In genomic region chr2:52571339-52571968, GRCm38 (mm10) we compare ENCODE assay signal across 13 mouse cellular contexts.
DNase-seq lines count a peak whose midpoint lies in the region; ATAC-seq and TF ChIP-seq lines count a peak whose summit lies in the region.
"Had no signal": no experiment of that assay in that cellular context is flagged by ENCODE, and none has a peak within 500 bp of the region (broad histone marks: within the 10 kb centered on the region; RNA-seq: fewer than 3 reads in every experiment).

No protein-coding gene starts in this region.

- DNase-seq in CD4-positive helper T cell, adult 2 months (ENCODE audit: low read depth, low spot score): peak; percentile 74
- DNase-seq in ES-E14 (ENCODE audit: low read depth, low spot score): no peak
- DNase-seq in heart, postnatal 4 days: peak; percentile 33
- no peak for DNase-seq in retina, postnatal 1 day
- DNase-seq in left cerebral cortex, adult 18-20 months (ENCODE audit: low spot score in 2 of 2): no peak
- DNase-seq in cerebellum, postnatal 4 days (ENCODE audit: low spot score in 2 of 2): no peak
- DNase-seq: right cerebral cortex, postnatal 14 days had no signal

- H3K4me1 ChIP-seq in ES-E14 (ENCODE audit: control insufficient read depth in 2 of 2, insufficient read depth in 2 of 2, low read length in 2 of 2, poor library complexity in 1 of 2): no peaks in the 10 kb centered on the region
- H3K4me1 ChIP-seq in kidney, embryonic 16.5 days (ENCODE audit: insufficient read depth, low read length): peaks cover 3% of the 10 kb centered on the region; the same call in 1 of the 2 replicates
- H3K4me1 ChIP-seq: embryonic facial prominence, embryonic 15.5 days had no signal

- no peak overlapping the region for H3K27ac ChIP-seq in ES-E14 (ENCODE audit: insufficient read depth, low read depth, low read length, poor library complexity, severe bottlenecking)
- H3K27ac ChIP-seq in kidney, embryonic 16.5 days (ENCODE audit: low read length): no peak overlapping the region
- H3K27ac ChIP-seq: embryonic facial prominence, embryonic 15.5 days; lung, embryonic 15.5 days had no signal

- in situ Hi-C loops in ES-E14 (cut with MboI; ENCODE audit: low sequenced_read_pairs in 2 of 2, unreplicated experiment in 2 of 2): no loop called here

- no peaks in the 10 kb centered on the region for H3K27me3 ChIP-seq in kidney, embryonic 16.5 days (ENCODE audit: insufficient read depth, low read length)
- H3K27me3 ChIP-seq: embryonic facial prominence, embryonic 15.5 days; lung, embryonic 15.5 days; Patski had no signal

- H3K9ac ChIP-seq in ES-E14 (ENCODE audit: insufficient read depth, low read depth, low read length, poor library complexity, severe bottlenecking): no peak overlapping the region
- H3K9ac ChIP-seq in kidney, embryonic 16.5 days (replicated peaks; ENCODE audit: low read length): no peak overlapping the region
- H3K9ac ChIP-seq: embryonic facial prominence, embryonic 15.5 days; lung, embryonic 15.5 days had no signal

- no peak overlapping the region for H3K4me2 ChIP-seq in kidney, embryonic 16.5 days (replicated peaks; ENCODE audit: low read depth, low read length)
- H3K4me2 ChIP-seq: embryonic facial prominence, embryonic 15.5 days; lung, embryonic 15.5 days had no signal

- peak; percentile 47 for ATAC-seq in monocyte, adult 5-6 weeks (replicated peaks; ENCODE audit: insufficient number of reproducible peaks, low FRiP score, low TSS enrichment, poor library complexity, severe bottlenecking)
- ATAC-seq in kidney, embryonic 16.5 days (ENCODE audit: low FRiP score, low TSS enrichment): no peak
- ATAC-seq: hindbrain, embryonic 16.5 days; Patski had no signal

- WGBS in kidney, embryonic 16.5 days: 39% methylated on average over 13 of the region's 13 CpGs

- no peak overlapping the region for H3K4me3 ChIP-seq in ES-E14 (ENCODE audit: insufficient read depth in 1 of 2, low read depth in 1 of 2, low read length in 2 of 2, poor library complexity in 1 of 2, severe bottlenecking in 1 of 2)
- H3K4me3 ChIP-seq in kidney, embryonic 16.5 days (ENCODE audit: low read length): no peak overlapping the region
- H3K4me3 ChIP-seq: embryonic facial prominence, embryonic 15.5 days; lung, embryonic 15.5 days had no signal

- H3K36me3 ChIP-seq in ES-E14 (ENCODE audit: control insufficient read depth, insufficient read depth, low read length, poor library complexity, severe bottlenecking): no peaks in the 10 kb centered on the region
- H3K36me3 ChIP-seq in kidney, embryonic 16.5 days (ENCODE audit: insufficient read depth, low read length): no peaks in the 10 kb centered on the region
- H3K36me3 ChIP-seq: embryonic facial prominence, embryonic 15.5 days; lung, embryonic 15.5 days had no signal

- no peaks in the 10 kb centered on the region for H3K9me3 ChIP-seq in ES-E14 (ENCODE audit: control insufficient read depth, insufficient read depth, low read depth, low read length)
- no peaks in the 10 kb centered on the region for H3K9me3 ChIP-seq in kidney, embryonic 16.5 days (ENCODE audit: low read length)
- H3K9me3 ChIP-seq: embryonic facial prominence, embryonic 15.5 days; lung, embryonic 15.5 days had no signal

TF ChIP-seq in ES-E14, 5 proteins besides CTCF, POLR2A, EP300 and RAD21:
- TF ChIP-seq ZNF384 (IDR thresholded peaks at IDR 0.05; ENCODE audit: low read depth, low read length): peak; percentile 91
- no peak for TF ChIP-seq CHD2 (IDR thresholded peaks at IDR 0.05; ENCODE audit: low read depth, low read length)
TF ChIP-seq in ES-E14: peak in this region for 1.

Comparison
In these comparisons a context has a peak if more than half of its experiments do, and no peak if none do; other contexts are left out.
1. DNase-seq: peak in CD4-positive helper T cell, adult 2 months (single experiment) and heart, postnatal 4 days (single experiment); none in ES-E14 (single experiment), retina, postnatal 1 day (single experiment), left cerebral cortex, adult 18-20 months (0 of 2) and cerebellum, postnatal 4 days (0 of 2).